Mouse (Mus musculus): ENCODE data around the gene Tgfbr3. TPM values are rescaled to one million over a fixed set of nuclear protein-coding genes. Genes with fewer than 3 reads are reported as not detected.

Gene Tgfbr3
- polyA plus RNA-seq, 1 experiment from 2014 or later, result 4.7 TPM

- no peaks in the 10 kb centered on the region for H3K27me3 ChIP-seq (ENCODE audit: control insufficient read depth, insufficient read depth, low read length)
- H3K27ac ChIP-seq (replicated peaks; ENCODE audit: low read depth, low read length), result no peak overlapping the region
- H3K9ac ChIP-seq (replicated peaks; ENCODE audit: low read length), result no peak overlapping the region
- no peaks in the 10 kb centered on the region for H3K9me3 ChIP-seq (ENCODE audit: control insufficient read depth, low read length)
- no peak overlapping the region for H3K4me2 ChIP-seq (ENCODE audit: low read length)
- ATAC-seq (ENCODE audit: low FRiP score, low TSS enrichment), result no peak
- peak; percentile 26 for DNase-seq
- no peak overlapping the region for H3K4me3 ChIP-seq (replicated peaks; ENCODE audit: low read depth, low read length)
- no peaks in the 10 kb centered on the region for H3K36me3 ChIP-seq (ENCODE audit: control insufficient read depth, insufficient read depth, low read length)
- WGBS, result 44% methylated on average over 7 of the region's 7 CpGs
- peaks cover 17% of the 10 kb centered on the region for H3K4me1 ChIP-seq (ENCODE audit: control insufficient read depth, insufficient read depth, low read length)
These were observed 51.4 kb downstream of the Tgfbr3 start for GRCm38 (mm10) chr5:107237971-107238426.

GRCm38 (mm10) chr5:107236975-107237374, 52.5 kb downstream of the Tgfbr3 start:
- Histone ChIP-seq H3K4me2 (ENCODE audit: low read length) (no peak overlapping the region), H3K27me3 (ENCODE audit: control insufficient read depth, insufficient read depth, low read length) (no peaks in the 10 kb centered on the region), H3K4me1 (ENCODE audit: control insufficient read depth, insufficient read depth, low read length) (peaks cover 17% of the 10 kb centered on the region), H3K9me3 (ENCODE audit: control insufficient read depth, low read length) (no peaks in the 10 kb centered on the region), H3K27ac (replicated peaks; ENCODE audit: low read depth, low read length) (no peak overlapping the region), H3K36me3 (ENCODE audit: control insufficient read depth, insufficient read depth, low read length) (no peaks in the 10 kb centered on the region), H3K9ac (replicated peaks; ENCODE audit: low read length) (no peak overlapping the region), H3K4me3 (replicated peaks; ENCODE audit: low read depth, low read length) (no peak overlapping the region)
- DNase-seq (no peak), ATAC-seq (ENCODE audit: low FRiP score, low TSS enrichment) (no peak)
- 67% methylated on average over 6 of the region's 6 CpGs for WGBS

GRCm38 (mm10) chr5:107236039-107236438, 53.4 kb downstream of the Tgfbr3 start:
- DNase-seq (no peak), ATAC-seq (ENCODE audit: low FRiP score, low TSS enrichment) (no peak)
- H3K27me3 ChIP-seq (ENCODE audit: control insufficient read depth, insufficient read depth, low read length), result no peaks in the 10 kb centered on the region
- no peaks in the 10 kb centered on the region for H3K36me3 ChIP-seq (ENCODE audit: control insufficient read depth, insufficient read depth, low read length)
- H3K4me1 ChIP-seq (ENCODE audit: control insufficient read depth, insufficient read depth, low read length), result peaks cover 17% of the 10 kb centered on the region
- H3K27ac ChIP-seq (replicated peaks; ENCODE audit: low read depth, low read length), result no peak overlapping the region
- H3K9me3 ChIP-seq (ENCODE audit: control insufficient read depth, low read length), result no peaks in the 10 kb centered on the region
- H3K4me3 ChIP-seq (replicated peaks; ENCODE audit: low read depth, low read length), result no peak overlapping the region
- no peak overlapping the region for H3K9ac ChIP-seq (replicated peaks; ENCODE audit: low read length)
- H3K4me2 ChIP-seq (ENCODE audit: low read length), result no peak overlapping the region
- 75% methylated on average over 5 of the region's 5 CpGs for WGBS

- ATAC-seq (ENCODE audit: low FRiP score, low TSS enrichment), result no peak
- WGBS, result 74% methylated on average over 14 of the region's 14 CpGs
These were observed 55.8 kb downstream of the Tgfbr3 start for GRCm38 (mm10) chr5:107233366-107234354.

GRCm38 (mm10) chr5:107230189-107230588, 59.2 kb downstream of the Tgfbr3 start:
- Histone ChIP-seq H3K36me3 (ENCODE audit: control insufficient read depth, insufficient read depth, low read length) (no peaks in the 10 kb centered on the region), H3K4me2 (ENCODE audit: low read length) (no peak overlapping the region), H3K27me3 (ENCODE audit: control insufficient read depth, insufficient read depth, low read length) (no peaks in the 10 kb centered on the region), H3K27ac (replicated peaks; ENCODE audit: low read depth, low read length) (no peak overlapping the region), H3K9ac (replicated peaks; ENCODE audit: low read length) (no peak overlapping the region), H3K9me3 (ENCODE audit: control insufficient read depth, low read length) (no peaks in the 10 kb centered on the region), H3K4me3 (replicated peaks; ENCODE audit: low read depth, low read length) (no peak overlapping the region), H3K4me1 (ENCODE audit: control insufficient read depth, insufficient read depth, low read length) (0 out of 2 replicates have a peak, but pooled peaks cover 4% of the 10 kb centered on the region)
- WGBS, result 57% methylated on average over 6 of the region's 6 CpGs
- ATAC-seq (ENCODE audit: low FRiP score, low TSS enrichment), result no peak
- DNase-seq, result no peak

More at GRCm38 (mm10) chr5:107233366-107234354, 55.8 kb downstream of the Tgfbr3 start:
- Histone ChIP-seq H3K36me3 (ENCODE audit: control insufficient read depth, insufficient read depth, low read length) (no peaks in the 10 kb centered on the region), H3K4me1 (ENCODE audit: control insufficient read depth, insufficient read depth, low read length) (peaks cover 17% of the 10 kb centered on the region), H3K27me3 (ENCODE audit: control insufficient read depth, insufficient read depth, low read length) (no peaks in the 10 kb centered on the region), H3K9ac (replicated peaks; ENCODE audit: low read length) (no peak overlapping the region), H3K27ac (replicated peaks; ENCODE audit: low read depth, low read length) (no peak overlapping the region), H3K9me3 (ENCODE audit: control insufficient read depth, low read length) (no peaks in the 10 kb centered on the region), H3K4me2 (ENCODE audit: low read length) (no peak overlapping the region), H3K4me3 (replicated peaks; ENCODE audit: low read depth, low read length) (no peak overlapping the region)
- no peak for DNase-seq

GRCm38 (mm10) chr5:107229037-107229436, 60.4 kb downstream of the Tgfbr3 start:
- WGBS, result 81% methylated on average over 9 of the region's 9 CpGs
- Histone ChIP-seq H3K27me3 (ENCODE audit: control insufficient read depth, insufficient read depth, low read length) (no peaks in the 10 kb centered on the region), H3K9ac (replicated peaks; ENCODE audit: low read length) (no peak overlapping the region), H3K9me3 (ENCODE audit: control insufficient read depth, low read length) (no peaks in the 10 kb centered on the region), H3K4me1 (ENCODE audit: control insufficient read depth, insufficient read depth, low read length) (0 out of 2 replicates have a peak, but pooled peaks cover 2% of the 10 kb centered on the region), H3K36me3 (ENCODE audit: control insufficient read depth, insufficient read depth, low read length) (no peaks in the 10 kb centered on the region), H3K4me3 (replicated peaks; ENCODE audit: low read depth, low read length) (no peak overlapping the region), H3K4me2 (ENCODE audit: low read length) (no peak overlapping the region), H3K27ac (replicated peaks; ENCODE audit: low read depth, low read length) (no peak overlapping the region)
- DNase-seq, result no peak
- no peak for ATAC-seq (ENCODE audit: low FRiP score, low TSS enrichment)

- ATAC-seq (ENCODE audit: low FRiP score, low TSS enrichment), result no peak
These were observed 61.8 kb downstream of the Tgfbr3 start for GRCm38 (mm10) chr5:107227580-107227979.

GRCm38 (mm10) chr5:107224820-107225417, 64.5 kb downstream of the Tgfbr3 start:
- Histone ChIP-seq H3K4me3 (replicated peaks; ENCODE audit: low read depth, low read length) (no peak overlapping the region), H3K27me3 (ENCODE audit: control insufficient read depth, insufficient read depth, low read length) (no peaks in the 10 kb centered on the region), H3K9me3 (ENCODE audit: control insufficient read depth, low read length) (no peaks in the 10 kb centered on the region), H3K9ac (replicated peaks; ENCODE audit: low read length) (no peak overlapping the region), H3K27ac (replicated peaks; ENCODE audit: low read depth, low read length) (no peak overlapping the region), H3K4me1 (ENCODE audit: control insufficient read depth, insufficient read depth, low read length) (peaks cover 16% of the 10 kb centered on the region), H3K4me2 (ENCODE audit: low read length) (no peak overlapping the region), H3K36me3 (ENCODE audit: control insufficient read depth, insufficient read depth, low read length) (no peaks in the 10 kb centered on the region)
- DNase-seq, result no peak
- 77% methylated on average over 7 of the region's 7 CpGs for WGBS
- no peak for ATAC-seq (ENCODE audit: low FRiP score, low TSS enrichment)

More at GRCm38 (mm10) chr5:107227580-107227979, 61.8 kb downstream of the Tgfbr3 start:
- Histone ChIP-seq H3K9ac (replicated peaks; ENCODE audit: low read length) (no peak overlapping the region), H3K9me3 (ENCODE audit: control insufficient read depth, low read length) (no peaks in the 10 kb centered on the region), H3K4me1 (ENCODE audit: control insufficient read depth, insufficient read depth, low read length) (0 out of 2 replicates have a peak, but pooled peaks cover under 1% of the 10 kb centered on the region), H3K27me3 (ENCODE audit: control insufficient read depth, insufficient read depth, low read length) (no peaks in the 10 kb centered on the region), H3K4me2 (ENCODE audit: low read length) (no peak overlapping the region), H3K36me3 (ENCODE audit: control insufficient read depth, insufficient read depth, low read length) (no peaks in the 10 kb centered on the region), H3K27ac (replicated peaks; ENCODE audit: low read depth, low read length) (no peak overlapping the region), H3K4me3 (replicated peaks; ENCODE audit: low read depth, low read length) (no peak overlapping the region)
- DNase-seq, result no peak

Data from midbrain, embryonic 14.5 days (tissue).